Mouse (Mus musculus) urinary bladder, adult 2 months (tissue): ENCODE measurements around the gene R3hcc1l. TPM values are rescaled to one million over a fixed set of nuclear protein-coding genes. Genes with fewer than 3 reads are reported as not detected.

Experiments used
- DNase-seq: peaks from one replicate; pipeline ENCODE4 v3.0.0; 2022; ENCODE audit warnings: low spot score
- polyA plus RNA-seq: library from polyadenylated mRNA; depleted of rRNA; stranded (reverse); fragments of >200 nt; gene quantifications from 2 replicates; pipeline ENCODE4 v1.2.3, GENCODE M21; 2012; rRNA removed

R3hcc1l gene
- polyA plus RNA-seq = 17.8 and 22.1 TPM in 2 replicates

DNA sequence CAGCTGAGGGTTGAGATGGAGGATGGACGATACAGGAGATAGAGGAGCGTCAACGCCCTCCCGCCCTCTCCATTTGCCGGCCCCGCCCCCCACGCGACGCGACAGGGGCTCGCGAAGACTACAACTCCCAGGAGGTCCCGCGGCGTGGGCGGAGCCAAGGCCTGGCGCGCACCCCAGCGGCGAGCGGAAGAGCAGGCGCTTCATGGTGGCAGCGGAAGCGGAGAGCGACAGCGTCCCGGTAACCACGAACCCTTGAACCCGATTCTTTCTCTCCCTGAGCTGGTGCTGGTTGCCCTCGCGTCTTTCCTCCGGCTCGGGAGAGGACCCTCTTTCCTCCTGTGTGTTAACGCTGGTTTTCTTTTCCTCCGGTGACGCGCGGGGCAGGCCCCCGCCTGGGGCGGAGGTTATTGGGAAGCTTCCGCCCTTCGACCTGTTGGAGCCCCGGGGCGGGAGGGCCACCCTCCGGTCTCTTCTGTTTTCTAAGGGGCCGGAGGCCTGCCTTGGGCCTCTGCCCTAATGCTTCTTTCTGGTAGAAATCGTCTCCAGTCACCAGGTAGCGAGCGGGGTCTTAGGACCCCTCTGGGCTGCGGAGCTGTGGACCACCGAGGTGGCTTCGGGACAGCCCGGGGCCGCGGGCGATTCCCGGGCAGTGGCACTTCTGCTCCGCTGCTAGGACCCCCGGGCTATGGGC, at the start of gene R3hcc1l:
TSS of gene R3hcc1l (plus strand) at position 140 of the 691 bp plus-strand sequence.
- peak; percentile 91 for DNase-seq

DNA sequence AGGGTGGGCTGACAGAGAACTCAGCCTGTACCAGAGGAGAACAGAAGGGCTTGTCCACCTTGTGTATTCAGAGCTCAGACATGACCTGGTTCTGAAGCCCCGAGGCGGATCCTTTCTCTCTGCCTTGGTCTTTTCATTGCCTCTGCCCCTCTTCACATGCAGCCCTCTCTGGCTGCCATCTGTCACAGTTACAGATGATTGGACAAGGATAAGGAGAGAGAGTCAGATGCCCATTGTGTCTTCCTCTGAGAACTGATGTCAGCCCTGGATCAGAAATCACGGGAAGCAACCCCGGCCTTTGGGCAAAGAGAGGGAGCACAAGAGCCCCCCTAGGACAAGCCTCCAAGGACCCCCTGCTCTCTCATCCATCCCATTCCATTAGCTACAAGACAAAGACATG, 47.0 kb upstream of the R3hcc1l start:
- no peak for DNase-seq

DNA sequence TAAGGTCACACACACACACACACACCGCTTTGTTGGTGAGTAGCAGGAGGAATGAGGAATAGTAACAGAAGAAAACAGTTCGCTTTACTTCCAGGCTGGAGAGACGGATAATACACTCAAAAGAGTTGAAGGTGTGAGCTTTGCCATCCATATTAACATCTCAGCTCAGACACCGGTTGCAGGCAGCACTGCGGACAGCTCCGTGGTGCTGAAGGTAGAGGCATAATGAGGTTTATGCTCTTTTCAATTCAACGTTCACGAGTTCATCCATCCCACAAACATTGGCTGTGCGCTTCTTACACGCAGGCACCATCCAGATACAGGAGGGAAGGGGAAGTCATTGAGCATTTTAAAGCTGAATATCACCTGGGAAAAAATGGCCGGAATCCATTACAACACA, 45.7 kb upstream of the R3hcc1l start:
- no peak for DNase-seq

DNA sequence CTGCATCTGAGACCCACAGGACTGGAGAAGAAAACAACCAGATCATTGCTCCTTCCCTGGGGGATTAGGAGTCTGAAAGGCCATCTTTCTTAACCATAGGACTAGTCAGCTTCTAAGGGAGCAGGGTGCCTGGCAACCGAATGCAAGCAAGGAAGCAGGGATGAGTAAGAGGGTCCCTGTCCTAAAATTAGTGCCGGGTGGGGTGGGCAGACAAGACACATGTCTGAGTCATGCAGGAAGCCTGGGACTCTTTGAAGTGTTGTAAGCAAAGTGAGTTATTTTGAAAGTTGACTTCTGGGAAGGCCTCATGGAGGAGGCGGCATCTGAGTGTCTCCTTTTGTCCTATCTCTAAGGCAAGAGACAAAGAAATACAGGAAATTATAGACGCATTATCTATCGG, 40.8 kb upstream of the R3hcc1l start:
- no peak for DNase-seq

DNA sequence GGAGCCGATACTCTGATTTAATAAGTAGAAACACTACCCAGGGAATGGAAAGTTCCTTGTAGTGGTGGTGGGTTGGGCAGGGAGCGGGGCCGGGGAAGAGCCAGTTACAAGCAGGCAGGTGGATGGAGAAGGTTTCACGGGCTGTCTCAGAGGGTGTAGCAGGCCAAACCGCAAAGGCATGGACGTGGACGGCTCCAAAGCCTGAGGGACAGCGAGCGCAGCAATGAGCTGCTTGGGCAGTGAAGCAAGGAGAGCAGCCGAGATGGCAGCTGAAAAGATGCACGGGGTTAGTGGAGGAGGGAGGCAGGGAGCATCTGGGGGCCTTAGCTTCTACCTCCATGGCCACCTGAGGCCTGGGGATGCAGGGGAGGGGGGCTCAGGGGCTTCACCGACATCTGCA, 40.3 kb upstream of the R3hcc1l start:
- DNase-seq = no peak

DNA sequence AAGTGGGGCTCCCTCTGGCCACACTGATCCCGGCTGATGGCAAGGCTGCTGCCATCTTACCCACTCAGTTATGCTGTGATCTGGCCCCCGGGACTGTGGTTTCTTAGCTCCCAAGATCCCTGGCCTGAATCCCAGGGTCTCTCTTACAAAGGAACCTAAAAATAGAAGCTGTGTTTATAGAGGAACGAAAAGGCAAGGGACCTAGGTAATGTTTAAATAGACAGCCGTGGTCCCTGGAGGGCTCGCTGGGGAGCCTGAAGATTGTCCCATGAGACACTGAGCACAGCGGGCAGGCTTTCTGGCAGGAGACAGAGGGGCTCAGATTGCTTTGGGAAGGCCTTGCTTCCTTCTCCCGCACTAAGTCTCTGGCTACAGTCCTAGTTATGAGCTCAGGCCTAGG, 33.1 kb upstream of the R3hcc1l start:
- no peak for DNase-seq

DNA sequence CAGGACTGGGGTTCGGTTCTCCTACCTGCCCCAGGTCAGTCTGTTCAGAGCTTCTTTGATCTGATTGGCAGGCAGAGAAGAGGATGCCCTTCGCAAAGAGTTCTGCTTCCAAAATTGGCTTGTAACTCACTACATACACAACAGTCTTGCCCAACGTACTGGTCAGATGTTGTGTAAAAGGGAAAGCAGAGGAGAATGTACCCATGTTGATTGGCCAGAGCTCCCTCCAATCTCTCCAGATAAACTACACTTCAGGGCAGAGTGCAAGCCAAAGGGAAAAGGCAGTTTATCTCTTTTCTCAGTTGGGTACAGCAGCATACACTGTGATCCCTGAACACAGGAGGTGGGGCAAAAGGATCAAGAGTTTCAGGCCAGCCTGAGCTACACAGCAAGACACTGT, 31.3 kb upstream of the R3hcc1l start:
- no peak for DNase-seq

DNA sequence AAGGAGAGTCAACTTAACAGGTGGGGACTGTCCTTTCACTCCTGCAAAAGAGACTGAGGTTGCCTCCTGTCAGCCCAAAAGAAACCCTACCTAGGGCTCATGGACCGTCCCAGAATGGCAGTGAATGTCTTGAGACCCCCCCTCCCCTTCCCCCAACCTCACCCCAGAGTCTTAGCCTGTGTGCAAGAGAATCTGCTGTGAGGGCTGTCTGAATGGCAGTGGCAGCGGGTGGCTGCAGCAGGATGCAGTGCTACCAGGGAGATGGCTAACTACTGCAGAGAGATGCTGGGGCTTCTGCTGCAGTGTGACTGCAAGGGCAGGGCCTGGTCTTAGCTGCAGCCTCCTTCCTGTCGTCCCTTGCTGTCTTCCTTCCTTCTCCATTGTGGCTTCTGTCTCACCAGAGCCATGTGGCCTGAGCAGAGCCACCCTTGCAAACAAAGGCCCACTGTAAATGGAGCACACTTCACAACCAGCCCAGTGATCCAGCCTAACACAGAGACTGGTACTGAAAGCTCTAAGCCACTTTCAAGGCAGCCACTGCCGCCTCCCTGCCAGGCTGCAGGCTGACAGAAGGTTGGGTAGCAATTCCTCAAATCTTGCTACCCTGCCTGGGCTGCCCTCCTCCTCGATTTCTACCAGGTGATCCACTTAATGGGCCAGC, 25.2 kb upstream of the R3hcc1l start:
- no peak for DNase-seq

DNA sequence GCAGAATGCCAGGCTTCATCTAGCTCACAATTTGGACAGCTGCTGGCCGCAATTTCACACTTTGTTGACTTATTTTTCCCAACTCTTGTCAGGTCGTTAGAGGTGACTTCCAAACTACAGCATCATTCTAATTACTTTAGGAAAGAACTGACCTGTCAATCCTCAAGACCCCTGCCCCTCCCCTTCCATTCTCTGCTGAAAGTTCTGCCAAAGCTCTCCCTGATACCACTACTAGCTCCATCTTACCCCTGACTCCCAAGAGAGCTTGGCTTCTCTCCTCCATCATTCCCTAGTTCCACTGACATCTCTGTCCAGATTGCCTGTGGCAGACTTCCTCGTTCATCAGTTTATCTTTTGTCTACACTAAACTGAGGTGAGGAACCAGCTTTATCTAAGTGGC, 14.4 kb upstream of the R3hcc1l start:
- DNase-seq = no peak

DNA sequence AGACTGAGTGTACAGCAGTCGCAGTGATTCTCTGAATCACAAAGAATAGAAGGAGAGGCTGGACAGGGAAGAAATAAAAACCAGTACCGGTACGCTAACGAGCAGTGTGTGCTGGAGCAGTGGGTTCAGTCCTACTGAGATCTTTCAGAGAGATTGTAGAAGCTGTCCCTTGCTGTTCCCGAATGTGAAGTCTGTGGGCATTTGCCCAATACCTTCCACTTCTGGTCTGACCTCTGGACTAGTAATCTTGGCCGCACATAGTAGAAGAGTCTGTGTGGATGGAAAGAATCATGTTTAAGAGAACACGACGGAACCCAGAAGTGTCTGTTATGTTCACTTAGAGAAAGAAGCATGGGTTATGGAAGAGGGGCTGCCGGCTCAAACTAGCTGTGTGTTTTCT, 8.9 kb upstream of the R3hcc1l start:
- no peak for DNase-seq

DNA sequence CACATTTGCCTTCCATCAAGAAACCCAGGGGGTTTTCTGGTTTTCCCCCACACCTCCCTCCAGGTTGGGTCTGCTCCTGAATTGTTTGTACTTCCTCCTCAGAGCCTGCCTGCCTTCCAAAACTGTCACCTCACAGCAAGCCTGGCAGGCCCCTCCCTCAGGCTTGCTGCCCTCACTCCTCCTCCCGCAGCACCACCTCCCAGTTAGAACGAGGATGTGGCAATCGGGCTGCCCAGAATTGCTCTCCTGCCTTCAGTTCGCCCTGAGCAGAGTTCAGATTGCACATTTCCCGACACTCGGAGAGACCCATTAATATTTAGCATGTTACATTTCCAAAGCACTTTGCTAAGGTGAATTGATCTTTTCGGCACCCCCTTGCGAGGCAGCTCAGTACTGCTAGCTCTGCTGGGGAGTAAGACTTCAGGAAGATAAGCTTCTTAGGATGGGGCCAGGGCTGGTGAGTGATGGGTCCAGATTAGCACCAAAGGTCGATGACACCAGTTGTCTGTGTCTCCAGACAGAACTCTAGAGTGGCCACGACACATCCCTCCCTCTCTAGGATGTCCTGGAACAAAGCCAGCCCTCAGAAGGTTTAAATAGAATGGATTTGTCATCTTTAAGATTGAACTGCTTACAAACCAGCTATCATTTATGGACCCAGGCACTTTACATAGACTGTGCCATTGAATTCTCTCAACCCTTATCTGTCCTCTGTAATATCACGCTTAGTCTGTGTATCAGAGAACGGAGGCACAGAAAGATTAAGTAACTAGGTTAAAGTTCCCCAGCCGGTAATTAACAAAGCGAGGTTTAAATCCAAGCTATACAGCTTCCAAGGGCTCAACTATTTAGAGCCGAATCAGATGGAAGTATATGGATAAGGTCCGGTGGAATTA, 8.0 kb upstream of the R3hcc1l start:
- DNase-seq = no peak

DNA sequence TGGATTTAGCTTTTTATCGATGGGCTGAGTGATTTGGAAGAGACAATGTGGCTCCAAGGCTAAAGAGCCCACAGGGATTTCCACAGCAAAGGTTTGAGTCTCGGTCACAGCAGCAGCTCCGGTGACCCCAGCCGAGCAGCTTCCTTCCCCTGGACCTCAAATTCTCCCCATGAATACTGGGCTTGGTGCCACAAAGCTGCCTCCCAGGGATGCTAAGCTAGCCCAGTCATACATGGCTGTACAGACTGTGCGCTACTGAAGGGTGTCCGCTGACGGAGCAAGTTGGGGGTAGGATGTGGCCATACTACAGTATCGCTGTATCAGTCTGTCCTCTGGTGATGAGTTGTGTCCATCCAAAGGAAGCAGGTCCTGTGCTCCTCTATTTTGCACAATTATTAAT, 2.9 kb upstream of the R3hcc1l start:
- DNase-seq = no peak

DNA sequence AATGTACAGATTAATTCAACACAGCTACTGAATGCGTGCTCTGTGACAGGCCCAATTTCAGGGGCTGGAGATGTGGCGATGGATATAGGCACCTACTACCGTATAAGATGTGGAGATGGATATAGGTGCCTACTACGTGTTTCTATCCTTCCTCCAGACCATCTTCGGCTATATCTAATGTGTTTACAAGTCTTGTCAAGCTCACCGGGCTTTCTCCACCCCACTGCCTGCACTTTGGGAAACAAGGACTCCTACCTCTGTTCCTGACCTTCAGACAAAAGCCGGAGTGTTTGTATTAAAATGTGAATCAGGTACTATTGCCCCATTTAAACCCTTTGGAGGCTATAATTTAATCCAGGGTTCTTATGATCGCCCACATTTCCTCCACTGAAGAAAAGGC, 2.4 kb upstream of the R3hcc1l start:
- no peak for DNase-seq

DNA sequence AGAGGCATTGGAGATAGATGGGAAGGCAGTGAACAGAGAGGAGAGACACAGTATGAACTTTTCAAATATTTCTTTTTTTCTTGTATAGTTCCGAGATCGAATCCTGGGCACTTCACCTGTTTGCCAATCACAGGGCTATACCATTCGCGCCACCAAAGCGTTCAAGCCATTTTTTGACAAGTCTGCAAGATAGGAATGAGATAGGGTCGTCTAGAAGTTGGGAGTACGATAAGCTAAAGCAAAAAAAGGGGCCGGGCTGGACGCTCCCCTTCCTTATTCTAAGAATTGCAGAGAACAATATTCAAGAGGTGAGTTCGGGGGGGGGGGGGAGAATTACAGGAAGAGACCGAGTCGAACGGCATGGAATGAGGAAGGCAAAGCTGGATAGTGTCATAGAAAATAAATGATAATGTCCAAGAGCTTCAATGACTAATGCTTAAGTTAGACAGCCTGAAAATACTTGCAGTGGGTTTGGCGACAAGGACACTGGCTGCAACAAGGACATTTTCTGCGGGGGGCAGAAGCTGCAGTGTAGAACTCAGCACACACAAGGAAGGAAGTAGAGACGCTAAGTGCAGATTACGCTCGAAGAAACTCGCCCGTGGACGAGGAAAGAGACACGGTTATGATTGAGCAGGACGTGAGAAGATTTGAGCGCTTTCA, 471 bp upstream of the R3hcc1l start:
- DNase-seq = no peak

DNA sequence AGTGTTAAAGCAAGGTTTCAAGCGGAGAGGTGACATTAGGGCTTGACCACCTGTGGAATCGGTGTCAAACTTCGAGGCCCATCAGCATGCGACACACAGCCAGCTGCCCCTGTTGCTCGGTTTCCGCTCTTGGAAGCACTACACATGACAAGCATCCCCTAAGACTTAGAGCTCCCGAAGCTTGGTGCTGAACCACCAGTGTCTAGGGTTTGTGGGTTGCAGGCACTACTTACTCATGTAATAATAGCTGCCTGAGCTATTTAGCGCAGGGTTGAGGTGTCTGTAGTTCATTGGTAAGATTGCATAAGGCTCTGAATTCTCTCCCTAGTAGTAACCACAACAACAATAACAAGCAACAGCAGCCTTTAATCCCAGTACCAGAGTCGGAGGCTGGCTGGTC, 1.2 kb downstream of the R3hcc1l start:
- no peak for DNase-seq

DNA sequence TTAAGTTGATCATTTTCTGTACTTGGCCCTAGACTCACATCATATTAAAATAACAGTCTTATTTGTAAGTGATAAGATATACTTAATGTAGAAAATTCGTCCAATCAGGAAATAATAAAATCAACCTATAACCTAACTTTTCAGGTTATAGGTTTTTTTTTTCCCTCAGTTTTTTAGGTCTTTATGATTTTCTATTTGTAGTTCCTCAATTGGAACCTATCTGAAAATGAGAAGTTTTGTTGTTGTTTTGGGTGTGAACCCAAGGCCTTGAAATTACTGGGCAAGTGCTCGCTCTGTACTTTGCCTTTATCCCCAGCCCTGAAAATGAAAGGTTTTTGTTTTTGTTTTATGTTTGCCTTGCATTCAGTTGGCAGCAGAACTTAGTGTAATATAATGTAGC, 6.1 kb downstream of the R3hcc1l start:
- DNase-seq = no peak

DNA sequence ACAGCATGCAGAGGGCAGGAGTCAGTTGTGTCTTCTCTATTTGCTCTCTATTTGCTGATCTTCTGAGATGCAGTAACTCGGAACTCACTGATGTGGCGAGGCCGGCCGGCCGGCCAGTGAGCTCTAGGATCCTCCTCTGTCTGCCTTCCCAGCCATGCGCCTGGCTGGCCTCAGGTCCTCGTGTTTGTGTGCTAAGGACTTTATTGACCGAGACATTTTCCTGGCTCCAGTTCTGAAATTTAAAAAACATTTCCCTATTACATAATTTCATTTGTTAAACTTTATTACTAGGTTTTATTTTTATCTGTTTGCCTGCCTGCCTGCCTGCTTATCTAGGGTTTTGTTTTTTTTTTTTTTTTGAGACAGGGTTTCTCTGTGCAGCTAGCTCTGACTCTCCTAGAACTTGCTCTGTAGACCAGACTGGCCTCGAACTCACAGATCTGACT, 11.5 kb downstream of the R3hcc1l start:
- no peak for DNase-seq

DNA sequence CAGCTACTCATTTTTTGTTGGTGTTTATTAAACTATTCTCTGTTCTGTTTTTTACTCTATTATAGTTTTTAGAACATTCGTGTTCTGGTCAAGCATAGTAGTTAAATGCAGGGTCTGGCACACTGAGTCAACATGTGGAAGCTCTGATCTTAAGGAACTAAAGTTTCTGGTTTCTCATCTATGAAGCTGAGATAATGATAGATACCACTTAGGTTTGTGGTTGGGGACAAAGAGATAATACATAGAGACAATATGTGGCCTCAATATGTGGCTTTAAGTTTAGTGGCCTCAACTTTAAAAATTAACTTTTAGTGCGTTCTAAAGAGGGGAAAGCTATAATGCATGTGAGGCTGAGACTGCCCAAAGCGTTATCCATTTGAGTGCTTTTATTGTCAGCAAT, 15.9 kb downstream of the R3hcc1l start:
- no peak for DNase-seq

DNA sequence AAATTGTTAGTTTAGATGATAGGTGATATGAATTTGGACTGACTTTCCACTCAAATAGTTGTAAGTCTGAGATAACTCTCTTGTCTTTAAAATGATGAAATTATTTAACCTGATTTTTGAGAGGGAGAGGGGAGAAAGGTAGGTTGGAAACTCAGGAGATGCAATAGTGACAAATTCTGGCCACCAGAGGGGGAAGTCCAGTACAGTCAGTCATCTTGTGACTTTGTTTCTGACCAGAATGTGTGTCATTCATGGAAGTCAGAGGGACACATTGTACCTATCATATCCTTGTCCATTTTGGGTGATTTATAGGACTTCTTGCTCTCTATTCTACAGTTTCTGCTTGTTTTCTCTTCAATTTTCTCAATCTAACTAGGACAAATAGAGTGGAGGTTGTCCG, 19.0 kb downstream of the R3hcc1l start:
- no peak for DNase-seq

DNA sequence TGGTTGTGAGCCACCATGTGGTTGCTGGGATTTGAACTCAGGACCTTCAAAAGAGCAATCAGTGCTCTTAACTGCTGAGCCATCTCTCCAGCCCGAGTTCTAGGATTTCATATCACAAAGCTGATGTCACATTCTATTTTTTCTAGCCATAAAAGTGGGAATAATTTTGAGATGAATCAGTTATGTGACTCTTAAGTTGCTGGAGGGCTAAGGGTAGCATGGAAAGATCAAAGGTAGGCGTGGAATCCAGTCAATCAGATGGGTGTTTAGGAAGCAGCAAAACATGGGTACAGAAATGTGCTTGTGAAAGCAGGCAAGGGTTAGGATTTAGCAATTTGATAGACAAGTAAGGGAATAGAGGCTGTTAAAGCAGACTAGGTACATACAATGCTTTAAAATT, 20.4 kb downstream of the R3hcc1l start:
- DNase-seq = no peak

DNA sequence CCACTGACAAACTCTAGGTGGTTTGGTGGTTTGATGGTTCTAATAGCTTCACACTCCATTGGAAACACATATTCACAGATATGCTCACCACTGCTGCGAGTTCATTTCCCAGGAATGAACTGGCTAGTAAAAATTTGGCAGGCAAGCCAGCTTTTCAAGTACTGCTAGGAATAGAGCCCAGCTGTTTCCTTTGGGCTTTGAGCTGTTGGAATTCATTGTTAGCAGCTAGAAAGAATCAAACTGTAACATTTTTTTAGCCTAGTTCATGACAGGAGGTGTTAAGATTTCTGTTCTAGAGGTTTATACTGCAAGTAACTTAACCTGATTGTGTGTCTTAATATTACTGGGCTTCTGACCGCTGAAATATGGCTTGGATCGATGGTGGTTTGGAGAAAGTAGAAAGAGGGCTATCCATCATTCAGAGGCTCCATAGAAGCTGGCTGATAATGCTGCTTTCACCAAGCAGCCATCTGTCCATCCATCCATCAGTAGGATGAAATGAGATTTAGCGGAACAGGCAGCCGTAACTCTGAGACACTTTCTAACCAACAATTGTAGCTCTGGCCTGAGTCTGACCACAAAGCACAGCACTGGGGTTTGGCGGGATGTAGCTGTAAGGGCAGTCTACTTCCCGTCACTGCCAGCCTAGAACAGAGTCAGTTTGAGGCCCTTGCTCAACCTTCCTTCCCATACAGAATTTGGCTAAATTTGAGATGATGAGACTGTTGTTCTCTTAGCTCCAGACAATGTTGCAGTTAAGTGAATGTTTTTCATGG, 21.0 kb downstream of the R3hcc1l start:
- DNase-seq = no peak
